Mouse (Mus musculus) CD4-positive, CD25-positive, alpha-beta regulatory T cell, adult 2 months (primary cell): ENCODE results near the gene Ccnl1.

Source experiments
- DNase-seq: peaks from one replicate; pipeline ENCODE4 v3.0.0-alpha.2; 2012; ENCODE audit warnings: low read depth, low spot score

Gene Ccnl1

DNA sequence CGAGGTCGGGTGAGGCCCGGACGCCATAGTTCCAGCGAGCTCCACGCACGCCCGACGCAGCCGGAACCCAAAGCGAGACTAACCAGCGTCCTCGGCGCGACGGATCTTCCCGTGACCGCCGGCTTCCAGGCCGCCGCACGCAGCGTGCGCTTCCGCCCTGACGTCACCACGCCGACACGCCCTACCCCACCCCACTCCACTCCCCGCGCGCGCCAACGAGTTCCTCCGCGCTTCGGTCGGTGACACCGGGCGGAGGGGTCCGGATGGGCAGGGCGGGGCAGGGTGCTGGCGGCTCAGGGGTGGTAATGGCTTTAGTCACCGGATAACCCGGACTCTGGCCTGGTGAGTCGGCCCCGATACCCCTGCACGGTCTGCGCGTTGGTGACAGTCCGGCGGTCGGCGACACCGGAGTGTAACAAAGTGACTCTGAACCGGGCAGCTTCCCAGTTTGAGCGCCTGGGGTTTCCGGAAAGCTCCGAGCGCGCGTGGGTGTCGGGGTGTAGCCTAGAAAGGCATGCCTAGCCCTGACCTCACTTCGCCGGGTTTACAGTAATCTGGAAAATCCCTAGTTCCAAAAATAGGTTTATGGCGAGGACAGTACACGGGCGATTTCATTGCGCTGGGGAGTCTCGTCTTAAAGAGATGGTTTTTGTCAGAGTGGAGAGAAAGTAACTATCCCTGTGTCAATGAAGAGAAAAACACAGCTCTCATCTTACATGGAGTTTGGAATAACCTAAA is at the start of gene Ccnl1:
Ccnl1 (minus strand) TSS at position 148 of the 738 bp plus-strand sequence.
- DNase-seq: peak; percentile 98

DNA sequence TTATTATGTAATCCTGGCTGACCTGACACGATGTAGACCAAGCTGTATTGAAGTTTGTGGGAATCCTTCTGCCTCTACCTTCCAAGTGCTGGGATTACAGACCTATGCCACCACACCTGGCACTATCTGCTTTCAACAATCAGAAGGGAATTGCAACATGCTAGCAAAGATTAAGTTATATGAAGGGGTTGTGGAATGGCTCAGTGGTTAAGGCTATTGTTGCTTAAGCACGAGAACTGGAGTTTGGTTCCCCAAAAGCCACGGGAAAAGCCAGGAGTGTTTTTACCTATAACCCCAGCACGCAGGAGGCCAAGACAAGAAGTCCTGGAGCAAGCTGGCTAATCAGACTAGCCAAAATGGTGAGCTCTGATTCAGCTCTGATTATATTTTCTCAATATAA is 46.9 kb upstream of the Ccnl1 start:
- no peak for DNase-seq

DNA sequence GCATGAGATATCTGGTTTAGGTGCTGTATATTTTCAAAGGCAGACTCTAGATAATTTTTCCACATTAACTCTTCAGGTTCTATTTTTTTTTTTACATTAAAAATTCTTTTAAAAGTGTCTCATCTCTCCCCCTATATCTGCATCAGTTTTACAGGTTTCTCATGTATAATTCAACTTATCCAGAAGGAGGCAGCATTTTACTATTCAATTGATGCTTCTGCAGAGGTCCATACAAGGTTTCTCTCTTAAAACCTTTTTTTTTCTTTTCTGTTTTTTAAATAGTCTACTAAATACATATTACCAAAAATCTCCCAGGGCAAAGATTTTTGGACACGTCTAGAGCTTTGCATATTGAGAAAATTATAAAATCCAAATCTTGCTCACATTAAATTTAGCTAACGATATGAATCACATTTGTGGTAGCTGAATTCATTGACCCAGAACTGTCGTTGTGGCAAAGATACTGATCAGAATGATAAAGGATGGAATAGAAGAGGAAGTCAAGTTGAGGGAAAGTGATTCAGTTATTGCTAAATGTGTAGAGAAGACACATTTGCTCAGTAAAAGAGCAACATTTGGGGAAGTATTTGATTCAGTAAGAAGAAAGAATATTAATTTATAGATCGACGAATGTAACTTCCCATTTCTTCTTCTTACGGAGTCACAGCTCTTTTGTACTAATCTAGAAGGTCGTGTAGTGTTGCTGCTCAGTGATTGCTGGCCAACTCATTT is 46.3 kb upstream of the Ccnl1 start:
- DNase-seq: no peak

DNA sequence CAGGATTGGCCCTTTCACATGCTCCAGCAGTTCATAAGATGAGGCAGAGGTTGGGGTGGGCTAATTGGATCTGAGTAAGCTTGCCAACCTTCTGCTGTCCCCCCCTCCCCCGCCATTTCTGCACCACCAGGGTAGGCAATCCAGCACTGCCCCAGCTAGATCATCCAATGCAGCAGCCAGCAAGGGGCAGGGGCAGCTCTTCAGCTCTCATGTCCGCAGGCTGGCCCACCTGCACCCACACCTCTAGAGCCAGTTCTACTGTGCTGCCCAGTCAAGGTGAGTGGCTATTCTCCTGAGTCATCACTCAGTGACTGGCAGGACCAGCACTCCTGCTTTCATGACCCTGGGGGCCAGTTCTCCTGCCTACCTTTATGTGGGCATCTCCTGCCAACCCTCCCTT is 42.4 kb upstream of the Ccnl1 start:
- no peak for DNase-seq

DNA sequence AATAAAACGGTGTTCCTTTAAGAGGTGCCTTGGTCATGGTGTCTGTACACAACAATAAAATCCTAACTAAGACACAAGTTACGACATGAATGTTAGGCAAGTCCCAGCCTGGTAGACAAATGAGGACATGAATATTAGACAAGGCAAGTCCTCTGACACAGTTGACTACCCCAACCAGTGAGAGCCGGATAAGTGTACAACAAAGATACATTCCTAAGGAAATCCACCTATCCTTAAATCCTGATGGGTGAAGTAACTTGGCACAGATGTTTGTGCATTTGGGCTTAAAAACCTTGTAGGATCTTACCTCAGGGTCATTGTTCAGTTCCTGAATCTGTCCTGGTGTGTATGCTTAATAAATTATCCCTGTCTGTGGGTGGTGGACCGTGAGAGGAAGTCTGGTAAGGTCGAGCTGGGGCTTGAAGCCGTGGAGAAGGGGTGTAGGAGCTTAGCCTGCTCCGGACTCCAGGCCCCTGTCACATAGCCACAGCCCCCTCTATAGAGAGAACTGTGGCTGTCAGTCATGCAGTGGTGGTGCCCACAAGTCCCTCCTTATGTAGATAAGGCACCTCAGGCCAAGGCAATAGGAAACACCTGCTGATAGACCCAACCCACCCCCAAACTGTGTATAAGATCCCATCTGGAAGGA is 39.4 kb upstream of the Ccnl1 start:
- no peak for DNase-seq

DNA sequence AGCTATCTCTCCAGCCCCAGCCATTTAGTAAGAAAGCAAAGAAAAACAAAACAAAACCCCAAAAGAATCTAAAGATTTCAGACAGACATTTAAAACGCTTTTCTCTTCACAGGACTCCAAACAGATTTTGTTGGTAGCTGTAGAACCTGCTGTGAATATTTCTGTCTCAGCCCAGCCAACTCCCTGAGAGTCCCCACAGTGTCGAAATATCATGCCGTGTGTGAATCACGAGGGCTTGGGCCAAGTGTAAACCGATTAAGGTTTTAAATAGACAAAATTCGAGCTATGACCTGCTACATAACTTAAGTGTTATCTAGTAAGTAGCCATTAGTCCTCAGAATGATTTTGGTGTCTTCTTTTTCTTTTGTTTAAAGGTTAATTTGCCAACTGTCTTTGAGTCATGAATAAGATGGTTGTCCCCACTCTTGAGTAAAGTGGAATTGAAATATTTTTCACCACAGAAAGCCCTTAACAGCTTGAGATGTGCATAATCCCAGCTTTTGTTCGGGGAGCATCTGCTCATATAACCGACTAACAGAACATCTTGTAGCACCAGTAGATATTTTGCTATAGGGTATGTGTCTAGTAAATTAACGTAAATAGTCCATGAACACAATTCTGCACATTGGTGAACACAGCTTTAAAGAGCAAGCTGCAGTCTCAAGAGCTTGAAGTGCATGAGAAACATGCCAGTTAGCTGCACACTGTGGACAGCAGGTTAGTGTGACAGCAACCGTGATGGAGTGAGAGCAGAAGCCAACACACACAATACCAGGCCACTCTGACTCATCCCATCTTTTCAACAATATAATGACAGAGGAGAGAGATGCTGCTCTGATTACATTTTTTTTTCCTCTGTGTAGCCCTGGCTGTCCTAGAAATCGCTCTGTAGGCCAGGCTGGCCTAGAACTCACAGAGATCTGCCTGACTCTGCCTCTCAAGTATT is 34.6 kb upstream of the Ccnl1 start:
- DNase-seq: no peak

DNA sequence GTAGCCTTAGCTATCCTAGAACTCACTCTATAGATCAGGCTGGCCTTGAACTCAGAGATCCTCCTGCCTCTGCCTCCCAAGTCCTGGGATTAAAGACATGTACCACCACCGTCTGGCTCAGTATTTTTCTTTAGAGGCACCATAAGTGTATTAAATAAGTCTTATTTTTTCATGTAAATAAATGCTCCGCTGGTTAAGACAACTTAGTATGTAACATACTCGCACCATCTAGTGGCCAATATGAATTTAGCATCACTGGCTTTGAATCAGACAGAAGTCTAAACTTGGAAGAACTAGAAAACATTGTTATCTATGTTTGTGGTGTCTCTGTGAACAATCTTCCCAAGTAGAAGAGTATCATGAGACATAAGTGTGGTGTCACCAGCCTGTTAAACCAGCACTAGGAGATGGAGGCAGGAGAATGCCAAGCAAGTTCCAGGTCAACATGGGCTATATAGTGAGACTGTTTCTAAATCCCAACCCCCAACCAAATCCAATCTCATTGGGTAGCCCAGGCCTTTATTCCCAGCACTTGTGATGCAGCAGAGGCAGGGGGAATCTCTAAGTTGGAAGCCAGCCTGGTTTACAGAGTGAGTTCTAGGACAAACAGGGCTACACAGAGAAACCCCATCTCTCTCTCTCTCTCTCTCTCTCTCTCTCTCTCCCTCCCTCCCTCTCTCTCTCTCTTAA is 33.1 kb upstream of the Ccnl1 start:
- DNase-seq: peak; percentile 75

DNA sequence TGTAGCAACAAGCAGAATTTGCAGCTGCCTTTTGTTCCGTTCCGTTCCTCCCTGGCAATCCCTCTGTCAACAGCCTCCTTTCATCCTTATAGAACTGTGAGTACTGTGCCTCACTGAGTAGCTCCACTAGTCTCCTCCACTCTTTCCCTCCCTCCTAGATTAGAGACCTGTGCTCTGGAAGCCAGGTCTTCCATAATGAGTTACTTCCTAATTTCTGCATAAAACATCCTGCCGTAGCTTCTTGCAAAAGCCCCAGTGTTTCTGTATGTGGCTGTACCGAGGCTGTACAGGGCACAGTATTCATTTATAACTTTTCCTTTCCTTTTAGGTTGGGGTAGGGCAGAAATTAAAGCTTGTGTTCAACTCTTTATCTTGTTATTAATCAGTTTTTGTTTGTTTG is 32.5 kb upstream of the Ccnl1 start:
- DNase-seq: no peak

DNA sequence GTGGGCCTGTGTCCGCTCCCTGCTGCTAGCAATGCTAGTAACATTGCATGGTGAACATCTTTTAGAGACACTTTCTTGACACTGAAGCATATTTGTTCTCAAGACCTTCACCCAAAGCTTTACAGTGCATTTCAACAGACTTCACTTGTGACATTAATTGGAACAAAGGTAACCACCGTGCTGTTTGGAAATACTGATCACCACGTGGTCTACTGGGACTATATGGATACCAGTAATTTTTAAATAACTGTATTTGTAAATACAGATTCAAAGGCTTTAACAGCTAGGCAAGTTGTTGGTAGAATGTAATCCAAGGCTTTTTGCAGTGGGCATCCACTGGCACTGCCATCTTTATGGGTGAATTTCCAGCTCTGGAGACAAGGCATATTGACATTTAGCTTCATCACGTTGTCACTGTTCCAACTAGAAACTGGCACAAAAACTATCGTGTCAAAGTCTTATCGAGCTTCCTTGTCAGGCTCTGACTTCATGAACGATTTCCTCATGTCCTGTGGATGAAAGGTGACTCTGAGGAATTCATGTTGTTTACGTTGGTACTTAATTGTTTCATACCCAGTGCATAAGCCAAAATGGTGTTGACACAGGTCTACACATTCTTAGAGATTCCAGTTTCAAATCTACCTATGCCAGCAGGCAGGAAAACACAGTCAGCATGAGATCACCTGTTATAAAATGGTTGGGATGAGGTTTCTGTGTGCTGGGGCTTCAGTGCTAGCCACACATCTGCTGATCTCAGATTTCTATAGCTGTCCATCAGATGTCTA is 30.9 kb upstream of the Ccnl1 start:
- no peak for DNase-seq

DNA sequence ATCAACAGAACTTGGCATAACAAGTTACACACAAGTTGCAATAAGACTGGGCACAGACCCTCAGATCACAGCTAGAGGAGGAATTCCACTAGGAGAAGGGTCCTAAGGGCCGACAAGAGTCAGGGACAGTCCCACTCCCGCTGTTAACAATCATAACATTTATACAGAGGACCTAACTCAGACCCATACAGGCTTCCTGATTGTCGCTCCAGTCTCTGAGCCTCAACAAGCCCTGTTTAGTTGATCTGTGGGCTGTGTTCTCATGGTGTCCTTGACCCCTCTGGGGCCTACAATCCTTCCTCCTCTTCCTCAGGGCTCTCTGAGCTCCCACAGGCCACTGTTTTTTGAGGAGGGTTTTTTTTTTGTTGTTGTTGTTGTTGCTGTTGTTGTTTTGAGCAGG is 18.2 kb upstream of the Ccnl1 start:
- DNase-seq: no peak

DNA sequence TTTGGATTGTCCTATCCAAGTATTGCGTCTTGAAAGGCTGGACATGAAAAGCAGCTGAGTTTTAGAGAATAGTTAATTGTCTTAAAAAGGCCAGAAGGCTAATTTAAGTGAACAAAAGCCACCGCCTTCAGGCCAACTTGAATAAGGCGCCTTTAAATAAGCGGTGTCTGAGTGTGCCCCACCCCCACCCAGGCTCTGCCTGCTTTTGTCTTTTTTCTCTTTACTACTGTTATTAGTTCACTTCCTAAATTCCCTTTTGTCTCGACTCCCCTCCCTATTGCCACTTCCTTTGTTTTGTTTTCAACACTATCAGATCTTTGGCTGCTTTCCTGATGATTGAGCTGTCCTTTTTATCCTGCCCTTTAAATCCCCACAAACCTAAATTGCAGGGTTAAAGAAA is 17.3 kb upstream of the Ccnl1 start:
- peak; percentile 81 for DNase-seq

DNA sequence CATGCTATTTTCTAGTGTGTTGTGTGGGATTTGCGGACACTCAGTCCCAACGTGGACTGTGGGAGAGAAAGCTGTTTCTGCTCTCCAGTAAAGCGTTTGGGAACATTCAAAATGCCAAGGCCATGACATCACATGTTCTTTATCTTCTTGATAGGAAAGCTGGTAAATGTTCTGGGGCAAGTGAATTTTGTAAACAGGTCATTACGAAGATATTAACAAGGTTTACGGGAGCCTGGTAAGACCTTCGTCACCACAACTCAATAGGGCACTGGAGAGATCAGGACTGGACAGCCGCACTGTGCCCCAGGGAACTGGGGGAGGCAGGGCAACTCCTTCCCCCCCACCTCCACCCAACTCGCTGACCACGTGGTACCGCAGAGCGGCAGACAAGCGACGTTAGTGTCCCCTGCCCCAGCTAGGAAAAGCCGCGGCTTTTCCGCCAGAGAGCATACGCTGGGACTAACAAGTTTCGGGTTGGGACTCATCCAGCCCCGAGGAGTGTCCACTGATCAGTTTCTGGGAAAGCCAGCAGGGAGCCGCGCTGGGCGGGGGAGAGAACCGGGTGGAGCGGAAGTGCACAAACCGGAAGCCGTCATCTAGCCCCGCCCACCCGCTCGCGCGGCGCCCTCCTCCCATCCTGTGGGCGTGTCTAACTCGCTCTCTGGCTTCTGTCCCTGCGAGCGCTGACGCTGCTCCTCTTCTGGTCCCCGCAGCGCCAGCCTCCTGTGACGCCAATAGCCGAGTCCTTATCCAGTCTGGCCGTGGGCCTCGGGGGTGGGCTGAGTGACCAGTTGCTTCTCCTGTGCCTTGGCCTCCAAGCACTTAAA is 16.4 kb upstream of the Ccnl1 start:
- peak; percentile 98 for DNase-seq

DNA sequence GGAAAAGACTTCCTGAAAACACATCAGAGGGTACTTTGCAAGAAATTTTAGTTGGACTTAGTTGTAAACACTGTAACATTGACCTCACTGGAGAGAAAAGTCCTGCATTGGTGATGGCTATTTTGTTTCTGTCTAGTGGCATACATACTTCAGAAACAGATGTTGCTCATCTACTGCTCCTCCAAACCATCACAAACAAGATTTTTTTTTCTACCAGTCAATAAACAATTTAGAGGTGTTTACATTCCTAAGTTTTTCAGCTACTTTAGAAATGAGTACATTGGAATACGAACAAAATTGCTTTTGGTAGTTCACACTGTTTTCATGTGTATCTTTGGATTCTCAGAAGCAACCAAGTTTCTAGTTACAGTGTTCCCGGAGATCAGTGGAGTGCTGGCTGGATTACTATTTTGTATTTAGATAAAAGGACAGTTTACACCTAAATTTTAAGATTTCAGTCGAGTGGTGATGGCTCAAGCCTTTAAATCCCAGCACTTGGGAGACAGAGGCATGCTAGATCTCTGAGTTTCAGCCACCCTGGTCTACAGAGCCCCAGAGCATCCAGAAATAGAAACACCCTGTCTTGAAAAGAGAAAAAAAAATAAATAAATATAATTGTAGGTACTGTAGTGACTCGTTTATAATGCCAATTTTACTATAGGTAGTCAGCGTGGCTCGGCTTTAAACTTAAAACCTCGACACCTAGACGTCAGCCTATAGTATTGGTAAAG is 15.6 kb upstream of the Ccnl1 start:
- no peak for DNase-seq

DNA sequence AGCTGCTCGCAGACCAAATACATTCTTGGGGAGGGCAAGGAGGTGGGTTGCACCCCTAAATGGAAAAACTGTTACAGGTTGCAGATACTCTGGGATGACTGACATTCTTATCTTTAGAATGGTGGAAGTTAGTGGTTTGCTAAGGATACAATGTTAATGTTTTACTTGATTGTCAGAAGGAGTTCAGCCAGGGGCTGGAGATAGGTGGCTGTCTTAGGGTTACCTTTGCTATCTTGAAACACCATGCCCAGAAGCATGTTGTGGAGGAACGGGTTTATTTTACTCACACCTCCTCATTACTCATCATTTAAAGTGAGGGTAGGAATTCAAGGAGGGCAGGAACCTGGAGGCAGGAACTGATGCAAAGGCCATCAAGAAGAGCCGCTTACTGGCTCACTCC is 11.1 kb upstream of the Ccnl1 start:
- no peak for DNase-seq

DNA sequence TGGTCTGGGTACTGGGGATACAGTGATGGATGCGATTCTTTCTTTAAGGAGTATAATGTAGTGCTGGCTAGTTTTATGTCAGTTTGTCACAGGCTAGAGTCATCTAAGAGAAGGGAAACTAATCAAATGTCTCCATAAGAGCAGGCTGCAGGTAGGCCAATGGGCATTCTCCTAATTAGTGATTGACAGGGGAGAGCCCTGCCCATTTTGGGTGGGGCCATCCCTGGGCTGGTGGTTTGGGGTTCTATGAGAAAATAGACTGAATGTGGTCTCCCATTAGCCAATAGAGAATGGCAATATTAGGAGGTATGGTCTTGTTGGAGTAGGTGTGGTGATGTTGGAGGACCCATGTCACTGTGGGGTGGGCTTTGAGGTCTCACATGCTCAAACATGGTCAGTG is 8.3 kb upstream of the Ccnl1 start:
- no peak for DNase-seq

DNA sequence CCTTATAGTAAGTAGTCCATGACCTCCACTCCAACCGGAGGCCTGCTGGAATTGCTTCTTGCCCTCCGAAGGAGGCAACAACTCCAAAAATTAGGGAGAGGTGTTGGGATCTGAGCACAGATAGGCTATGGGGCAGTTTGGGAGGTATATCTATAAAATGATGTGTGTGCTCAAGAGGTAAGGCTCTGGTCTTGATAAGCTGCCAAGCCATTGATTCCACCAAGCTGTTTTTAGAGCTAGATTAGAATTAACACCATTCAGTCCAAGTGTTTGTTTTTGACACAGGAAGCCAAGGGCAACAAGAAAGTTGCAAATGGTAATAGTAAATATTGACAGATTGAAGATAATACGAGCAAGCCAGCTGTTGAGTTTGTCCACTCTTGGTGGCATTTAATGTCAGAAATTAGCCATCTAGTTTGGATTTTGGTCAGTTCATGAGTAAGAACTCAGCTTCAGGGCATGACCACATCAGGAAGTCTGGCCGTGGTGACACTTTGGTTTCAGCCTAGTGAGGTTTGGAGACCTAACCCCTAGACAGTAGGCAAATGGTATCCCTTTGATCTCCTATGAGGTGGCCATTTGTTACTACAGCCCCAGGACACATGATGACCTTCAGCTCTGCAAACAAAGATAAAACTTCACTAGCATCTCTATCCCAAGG is 4.4 kb upstream of the Ccnl1 start:
- DNase-seq: no peak

DNA sequence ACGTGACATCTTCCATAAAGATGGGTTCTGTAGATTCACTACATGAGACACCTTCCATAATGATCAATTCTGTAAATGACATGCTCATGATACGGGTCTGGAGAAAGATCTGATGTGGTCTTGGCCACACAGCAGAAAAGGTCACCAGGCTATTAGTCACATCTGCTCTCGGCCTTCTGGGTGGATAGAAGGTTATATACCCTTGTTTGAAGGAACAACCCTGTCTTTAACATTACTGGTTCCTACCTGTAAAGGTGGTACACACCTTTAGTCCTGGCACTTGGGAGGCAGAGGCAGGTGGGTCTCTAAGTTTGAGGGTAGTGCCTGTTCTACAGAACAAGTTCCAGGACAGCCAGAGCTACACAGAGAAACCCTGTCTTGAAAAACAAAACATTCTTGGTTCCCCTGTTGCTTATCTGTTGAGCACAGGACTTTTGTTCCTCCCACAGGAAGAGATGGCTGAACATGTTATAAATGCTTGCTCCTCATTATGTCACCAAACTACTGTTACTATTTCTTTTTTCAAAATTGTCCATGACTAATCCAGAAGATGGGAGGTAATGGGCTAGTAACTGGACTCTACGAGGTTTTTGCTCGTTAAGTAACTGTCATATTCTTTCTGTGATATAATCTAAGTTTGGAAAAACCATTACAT is 2.4 kb upstream of the Ccnl1 start:
- DNase-seq: no peak
